Mouse (Mus musculus) gastrocnemius, adult 8-10 months (tissue): Measurements from ENCODE around the gene Zfp771. TPM values are rescaled to one million over a fixed set of nuclear protein-coding genes. Genes with fewer than 3 reads are reported as not detected.

ENCODE experiments used
- DNase-seq, 2 experiments: peaks; one replicate each; pipeline ENCODE4 v3.0.0; 2022; ENCODE audit warnings: low spot score in 2 of 2
- total RNA-seq, 4 experiments: library from RNA; stranded (reverse); gene quantifications; 2 replicates each; pipeline ENCODE4 v1.2.4; 2022

Zfp771 gene
- total RNA-seq, 4 experiments from 2014 or later = 13.7 to 21.0 (median 18.3) TPM

GRCm38 (mm10) chr7:127282190-127282589 lies 38.1 kb downstream of the Zfp771 start:
- no peak for DNase-seq

GRCm38 (mm10) chr7:127285154-127285553 lies 41.1 kb downstream of the Zfp771 start:
- no peak for DNase-seq

- DNase-seq = no peak
These were observed 43.9 kb downstream of the Zfp771 start for GRCm38 (mm10) chr7:127287940-127288339.

GRCm38 (mm10) chr7:127289306-127289705 lies 45.2 kb downstream of the Zfp771 start:
- DNase-seq = no peak

- no peak for DNase-seq
These were observed 46.1 kb downstream of the Zfp771 start for GRCm38 (mm10) chr7:127290142-127290541.

GRCm38 (mm10) chr7:127296098-127296497 lies 52.0 kb downstream of the Zfp771 start, which contains the start of gene Itgal:
TSS of gene Itgal (plus strand) at chr7:127296260.
- DNase-seq = no peak

GRCm38 (mm10) chr7:127296786-127297555 lies 52.9 kb downstream of the Zfp771 start:
- no peak for DNase-seq

GRCm38 (mm10) chr7:127297586-127298193 lies 53.6 kb downstream of the Zfp771 start:
- no peak for DNase-seq

Other genes with a start within 250 kb of the Zfp771 start
- 10 to 100 TPM; 26.7 to 48.3 (median 34.8) TPM for gene Mvp, start 229.7 kb upstream of the Zfp771 start, total RNA-seq
- gene Pagr1b, start 227.8 kb upstream of the Zfp771 start, total RNA-seq = under 1 TPM in 1 of 4 experiments, not detected in 3; 0.67 TPM
- 10 to 100 TPM in 1 of 4 experiments, 1 to 10 TPM in 3; 1.3 to 17.6 (median 5.2) TPM for gene Pagr1a, start 226.9 kb upstream of the Zfp771 start, total RNA-seq
- gene Gm42742, start 223.2 kb upstream of the Zfp771 start, total RNA-seq = 10 to 100 TPM in 3 of 4 experiments, 1 to 10 TPM in 1; 4.0 to 20.7 (median 14.7) TPM
- gene Prrt2, start 223.1 kb upstream of the Zfp771 start, total RNA-seq = under 1 TPM in 3 of 4 experiments, not detected in 1; 0.31 to 0.72 (median 0.65) TPM
- gene Maz, start 217.2 kb upstream of the Zfp771 start, total RNA-seq = 10 to 100 TPM; 67.1 to 73.4 (median 72.5) TPM
- 1 to 10 TPM in 1 of 4 experiments, under 1 TPM in 1, not detected in 2; 0.82 to 1.8 TPM for gene Kif22, start 201.8 kb upstream of the Zfp771 start, total RNA-seq
- gene Zg16, start 156.9 kb upstream of the Zfp771 start, total RNA-seq = not detected
- under 1 TPM; 0.12 to 0.74 (median 0.25) TPM for gene AI467606, start 152.9 kb upstream of the Zfp771 start, total RNA-seq
- gene Qprt, start 122.0 kb upstream of the Zfp771 start, total RNA-seq = under 1 TPM in 3 of 4 experiments, not detected in 1; 0.18 to 0.29 (median 0.27) TPM
- under 1 TPM in 3 of 4 experiments, not detected in 1; 0.07 to 0.13 (median 0.13) TPM for gene Spn, start 106.5 kb upstream of the Zfp771 start, total RNA-seq
- 10 to 100 TPM; 25.2 to 35.0 (median 32.7) TPM for gene Cd2bp2, start 48.2 kb upstream of the Zfp771 start, total RNA-seq
- gene Tbc1d10b, start 35.8 kb upstream of the Zfp771 start, total RNA-seq = 10 to 100 TPM; 29.1 to 34.3 (median 32.1) TPM
- gene Mylpf, start 35.4 kb upstream of the Zfp771 start, total RNA-seq = over 10,000 TPM; 27,006 to 32,685 (median 27,393) TPM
- gene Zfp553, start 11.2 kb upstream of the Zfp771 start, total RNA-seq = 1 to 10 TPM; 4.2 to 5.5 (median 4.8) TPM
- 1 to 10 TPM; 1.0 to 2.8 (median 1.4) TPM for gene Sept1, start 11.1 kb upstream of the Zfp771 start, total RNA-seq
- 10 to 100 TPM; 31.3 to 38.3 (median 33.9) TPM for gene Dctpp1, start 16.4 kb downstream of the Zfp771 start, total RNA-seq
- gene Sephs2, start 29.8 kb downstream of the Zfp771 start, total RNA-seq = 10 to 100 TPM; 38.1 to 45.4 (median 41.6) TPM
- under 1 TPM; 0.07 to 0.25 (median 0.17) TPM for gene Itgal, start 52.0 kb downstream of the Zfp771 start, total RNA-seq
- gene Zfp768, start 101.3 kb downstream of the Zfp771 start, total RNA-seq = 10 to 100 TPM; 39.1 to 55.1 (median 41.1) TPM
- gene Zfp747, start 131.8 kb downstream of the Zfp771 start, total RNA-seq = 1 to 10 TPM; 3.0 to 3.4 (median 3.1) TPM
- 1 to 10 TPM; 1.5 to 2.5 (median 2.1) TPM for gene 9130019O22Rik, start 142.9 kb downstream of the Zfp771 start, total RNA-seq
- 1 to 10 TPM; 1.6 to 2.2 (median 1.7) TPM for gene E430018J23Rik, start 149.4 kb downstream of the Zfp771 start, total RNA-seq
- 1 to 10 TPM; 1.4 to 2.3 (median 1.9) TPM for gene Zfp764, start 162.5 kb downstream of the Zfp771 start, total RNA-seq
- gene Zfp688, start 177.8 kb downstream of the Zfp771 start, total RNA-seq = 1 to 10 TPM; 1.3 to 3.4 (median 2.2) TPM
- 1 to 10 TPM in 3 of 4 experiments, under 1 TPM in 1; 0.88 to 1.3 (median 1.2) TPM for gene Zfp689, start 204.9 kb downstream of the Zfp771 start, total RNA-seq
- gene Prr14, start 215.3 kb downstream of the Zfp771 start, total RNA-seq = 10 to 100 TPM; 14.8 to 18.4 (median 16.7) TPM
- 10 to 100 TPM; 21.9 to 29.3 (median 25.1) TPM for gene Fbrs, start 234.9 kb downstream of the Zfp771 start, total RNA-seq